Mouse (Mus musculus) lung, postnatal 4 days (tissue): Measurements from ENCODE around the gene Pax2.

Experiments
- DNase-seq, 2 experiments: peaks; one replicate each; pipeline ENCODE4 v3.0.0; 2021

Pax2 gene

DNA sequence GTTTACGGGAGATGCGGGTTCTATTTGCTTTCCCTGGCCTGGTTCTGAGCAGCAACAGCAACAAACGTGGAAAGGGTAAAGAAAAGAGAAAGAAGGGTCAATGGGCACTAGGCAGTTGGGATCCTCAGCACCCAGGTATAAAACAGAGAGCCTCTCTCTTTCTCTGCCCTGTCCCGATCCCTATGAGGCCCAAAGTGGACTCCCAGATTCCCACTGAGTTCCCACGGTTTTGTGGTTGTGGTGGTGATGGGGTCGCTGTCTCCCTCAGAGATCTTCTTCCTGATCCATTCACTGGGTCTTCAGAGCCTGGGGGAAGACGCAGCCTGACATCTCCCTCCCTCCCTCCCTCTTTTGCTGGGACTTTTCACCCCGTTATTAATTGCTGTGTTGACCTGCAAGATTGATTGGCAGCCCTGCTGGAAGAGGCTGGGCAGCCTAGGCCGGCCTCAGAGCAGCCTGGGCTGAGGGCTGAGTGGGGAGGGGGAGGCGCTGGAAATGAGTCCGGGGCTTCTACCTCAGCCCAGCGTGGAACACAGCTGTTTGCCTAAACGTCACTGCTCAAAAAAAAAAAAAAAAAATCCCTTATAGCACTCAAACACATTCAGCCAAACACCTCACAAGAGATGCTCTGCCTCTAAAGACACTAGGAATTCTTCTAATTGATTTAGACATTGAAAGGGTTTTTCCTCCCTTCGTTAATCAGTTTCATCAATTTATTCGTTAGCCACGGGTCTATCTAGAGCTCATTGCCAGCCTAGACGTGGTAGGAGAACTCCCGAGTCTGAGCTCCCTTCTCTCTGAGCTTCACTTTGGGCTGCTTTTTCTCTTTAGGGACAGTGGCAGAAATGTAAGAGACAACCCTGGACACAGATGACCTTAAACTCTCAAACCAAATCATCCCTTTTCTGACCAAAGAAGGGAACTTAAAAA, 6.5 kb upstream of the Pax2 start:
- no peak for DNase-seq

- peak in 1 of 2 experiments; percentile 39 for DNase-seq
Measured at GRCm38 (mm10) chr19:44750051-44751041, 5.5 kb upstream of the Pax2 start.

GRCm38 (mm10) chr19:44751042-44751441, 4.8 kb upstream of the Pax2 start:
- DNase-seq, result no peak

- DNase-seq, result no peak
Measured at GRCm38 (mm10) chr19:44751551-44751950, 4.3 kb upstream of the Pax2 start.

GRCm38 (mm10) chr19:44752056-44752940, 3.5 kb upstream of the Pax2 start:
- no peak for DNase-seq

GRCm38 (mm10) chr19:44753361-44753760, 2.5 kb upstream of the Pax2 start:
- DNase-seq, result no peak

- DNase-seq, result peak in 1 of 2 experiments; percentile 65
Measured at GRCm38 (mm10) chr19:44754461-44755377, 1.1 kb upstream of the Pax2 start.

GRCm38 (mm10) chr19:44755378-44755692, 510 bp upstream of the Pax2 start:
- DNase-seq, result no peak

DNA sequence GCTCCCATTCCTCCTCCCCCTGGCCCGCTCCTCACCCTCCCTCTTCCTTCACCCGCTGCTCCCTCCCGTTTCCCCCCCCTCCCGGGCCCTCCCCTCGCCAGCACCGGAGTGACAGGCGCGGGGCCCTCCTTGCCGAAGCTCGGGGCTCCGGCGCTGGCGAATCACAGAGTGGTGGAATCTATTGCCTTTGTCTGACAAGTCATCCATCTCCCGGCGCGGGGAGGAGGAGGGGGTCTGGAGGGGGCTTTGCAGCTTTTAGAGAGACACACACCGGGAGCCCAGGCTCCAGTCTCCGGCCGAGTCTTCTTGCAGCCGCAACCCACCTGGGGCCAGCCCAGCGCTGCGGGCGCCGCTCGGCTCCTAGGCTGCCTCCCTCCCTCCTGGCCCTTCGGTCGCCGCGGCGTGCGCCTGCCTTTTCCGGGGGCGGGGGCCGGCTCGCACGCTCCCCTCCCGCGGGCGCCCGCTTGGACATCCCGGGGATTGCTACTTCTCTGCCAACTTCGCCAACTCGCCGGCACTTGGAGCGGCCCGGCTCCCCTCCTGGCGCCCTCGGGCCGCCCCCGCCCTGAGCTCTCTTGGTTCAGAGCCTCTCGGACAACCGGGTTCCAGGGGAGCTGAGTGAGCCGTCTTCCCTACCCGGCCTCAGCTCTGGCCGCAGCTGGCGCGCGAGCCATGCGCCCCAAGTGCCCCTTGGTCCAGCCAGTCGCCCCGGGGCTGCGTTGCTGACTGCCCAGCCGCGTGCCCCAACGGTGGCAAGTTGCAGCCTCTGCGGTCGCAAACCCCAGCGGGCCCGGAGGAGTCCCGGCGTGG, 781 bp downstream of the Pax2 start:
- DNase-seq, result no peak

- no peak for DNase-seq
Measured at GRCm38 (mm10) chr19:44757231-44757871, 1.5 kb downstream of the Pax2 start.

DNA sequence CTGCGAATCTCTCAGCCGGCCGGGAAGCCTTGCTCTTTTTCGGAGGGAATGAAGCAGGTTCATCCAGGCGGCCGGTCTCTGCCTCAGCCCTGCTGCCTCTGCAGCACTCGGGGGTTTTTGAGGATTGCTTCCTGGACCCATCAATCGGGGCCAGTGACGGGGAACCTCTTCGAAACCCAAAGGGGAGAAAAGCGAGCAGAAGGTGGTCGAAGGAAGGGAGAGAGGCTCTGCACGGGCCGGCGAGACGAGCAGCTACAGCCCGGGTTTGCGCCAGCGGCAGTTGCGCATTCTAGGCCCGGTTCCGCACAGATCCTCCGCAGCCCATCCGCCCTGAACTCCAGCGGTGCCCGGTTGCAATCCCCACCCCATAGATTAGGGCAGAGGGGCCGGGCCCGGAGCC, 3.0 kb downstream of the Pax2 start:
- no peak for DNase-seq

GRCm38 (mm10) chr19:44759531-44760118, 3.8 kb downstream of the Pax2 start:
- no peak for DNase-seq

- no peak for DNase-seq
Measured at GRCm38 (mm10) chr19:44760259-44761131, 4.7 kb downstream of the Pax2 start.

- no peak for DNase-seq
Measured at GRCm38 (mm10) chr19:44762121-44762621, 6.3 kb downstream of the Pax2 start.

- DNase-seq, result no peak
Measured at GRCm38 (mm10) chr19:44770268-44771050, 14.6 kb downstream of the Pax2 start.

GRCm38 (mm10) chr19:44771499-44771898, 15.7 kb downstream of the Pax2 start:
- no peak for DNase-seq

- no peak for DNase-seq
Measured at GRCm38 (mm10) chr19:44781987-44782386, 26.1 kb downstream of the Pax2 start.
